Mouse (Mus musculus) macrophage (primary cell): ENCODE results near the gene Aldh1b1. TPM values are rescaled to one million over a fixed set of nuclear protein-coding genes. Genes with fewer than 3 reads are reported as not detected.
A peak's percentile ranks its signal among the peaks of the same experiment; 100 is the strongest.

Experiments
- H3K27ac ChIP-seq: fragments of 350-480 bp; formaldehyde crosslinking; 2 replicates; pipeline ENCODE4 v1.9.0; 2021
- H3K36me3 ChIP-seq: fragments of 350-480 bp; formaldehyde crosslinking; 2 replicates; pipeline ENCODE4 v1.9.0; 2021; ENCODE audit errors: inconsistent target
- H3K4me3 ChIP-seq: fragments of 350-480 bp; formaldehyde crosslinking; 2 replicates; pipeline ENCODE4 v1.9.0; 2021; ENCODE audit errors: inconsistent target
- H3K79me2 ChIP-seq: fragments of 350-480 bp; formaldehyde crosslinking; 2 replicates; pipeline ENCODE4 v1.9.0; 2021; ENCODE audit errors: inconsistent target
- WGBS: methylation state at CpG from one replicate; pipeline ENCODE4 v1.1.7; 2026; ENCODE audit warnings: inconsistent platforms; ENCODE audit not compliant: missing documents; 5-methylcytosine and 5-hydroxymethylcytosine counted together
- polyA plus RNA-seq: library from polyadenylated mRNA; stranded (reverse); fragments of 250-400 nt; gene quantifications from 3 replicates; pipeline ENCODE4 v1.2.4, GENCODE M21; 2018; ENCODE audit warnings: inconsistent platforms

Gene Aldh1b1
- polyA plus RNA-seq, 1 experiment from 2014 or later, result 5.7 TPM

GRCm38 (mm10) chr4:45767891-45768558, 30.8 kb upstream of the Aldh1b1 start:
- Histone ChIP-seq H3K27ac (no peak overlapping the region), H3K36me3 (no peaks in the 10 kb centered on the region), H3K4me3 (no peak overlapping the region), H3K79me2 (no peaks in the 10 kb centered on the region)
- WGBS, result 86% methylated on average over 11 of the region's 11 CpGs

GRCm38 (mm10) chr4:45769141-45769540, 29.7 kb upstream of the Aldh1b1 start:
- H3K36me3 ChIP-seq, result no peaks in the 10 kb centered on the region
- WGBS, result 89% methylated on average over 10 of the region's 10 CpGs
- H3K79me2 ChIP-seq, result no peaks in the 10 kb centered on the region
- no peak overlapping the region for H3K4me3 ChIP-seq
- H3K27ac ChIP-seq, result no peak overlapping the region

- H3K36me3 ChIP-seq, result no peaks in the 10 kb centered on the region
- H3K27ac ChIP-seq, result no peak overlapping the region
- no peaks in the 10 kb centered on the region for H3K79me2 ChIP-seq
- H3K4me3 ChIP-seq, result no peak overlapping the region
- WGBS, result 80% methylated on average over 8 of the region's 10 CpGs
These were observed 28.8 kb upstream of the Aldh1b1 start for GRCm38 (mm10) chr4:45769791-45770637.

- H3K36me3 ChIP-seq, result no peaks in the 10 kb centered on the region
- WGBS, result 96% methylated on average over 4 of the region's 4 CpGs
- H3K27ac ChIP-seq, result no peak overlapping the region
- H3K79me2 ChIP-seq, result no peaks in the 10 kb centered on the region
- H3K4me3 ChIP-seq, result no peak overlapping the region
These were observed 28.2 kb upstream of the Aldh1b1 start for GRCm38 (mm10) chr4:45770638-45771033.

- H3K27ac ChIP-seq, result no peak overlapping the region
- H3K36me3 ChIP-seq, result no peaks in the 10 kb centered on the region
- 81% methylated on average over 8 of the region's 8 CpGs for WGBS
- no peaks in the 10 kb centered on the region for H3K79me2 ChIP-seq
- H3K4me3 ChIP-seq, result no peak overlapping the region
These were observed 27.6 kb upstream of the Aldh1b1 start for GRCm38 (mm10) chr4:45771173-45771572.

- WGBS, result 1% methylated on average over 5 of the region's 5 CpGs
- H3K27ac ChIP-seq, result no peak overlapping the region
- no peaks in the 10 kb centered on the region for H3K36me3 ChIP-seq
- H3K79me2 ChIP-seq, result no peaks in the 10 kb centered on the region
- no peak overlapping the region for H3K4me3 ChIP-seq
These were observed 27.2 kb upstream of the Aldh1b1 start for GRCm38 (mm10) chr4:45771619-45772018.

GRCm38 (mm10) chr4:45783671-45784070, 15.2 kb upstream of the Aldh1b1 start:
- 67% methylated on average over 1 of the region's 1 CpGs for WGBS
- H3K27ac ChIP-seq, result no peak overlapping the region
- H3K79me2 ChIP-seq, result no peaks in the 10 kb centered on the region
- no peaks in the 10 kb centered on the region for H3K36me3 ChIP-seq
- H3K4me3 ChIP-seq, result no peak overlapping the region

- no peaks in the 10 kb centered on the region for H3K36me3 ChIP-seq
- 79% methylated on average over 2 of the region's 2 CpGs for WGBS
- no peaks in the 10 kb centered on the region for H3K79me2 ChIP-seq
- no peak overlapping the region for H3K4me3 ChIP-seq
- no peak overlapping the region for H3K27ac ChIP-seq
These were observed 12.9 kb upstream of the Aldh1b1 start for GRCm38 (mm10) chr4:45785959-45786358.

- WGBS, result 89% methylated on average over 4 of the region's 4 CpGs
- no peaks in the 10 kb centered on the region for H3K36me3 ChIP-seq
- no peaks in the 10 kb centered on the region for H3K79me2 ChIP-seq
- H3K4me3 ChIP-seq, result no peak overlapping the region
- no peak overlapping the region for H3K27ac ChIP-seq
These were observed 12.1 kb upstream of the Aldh1b1 start for GRCm38 (mm10) chr4:45786674-45787073.

GRCm38 (mm10) chr4:45788446-45789081, 10.3 kb upstream of the Aldh1b1 start:
- no peaks in the 10 kb centered on the region for H3K36me3 ChIP-seq
- no peaks in the 10 kb centered on the region for H3K79me2 ChIP-seq
- H3K27ac ChIP-seq, result no peak overlapping the region
- 29% methylated on average over 13 of the region's 13 CpGs for WGBS
- H3K4me3 ChIP-seq, result no peak overlapping the region

GRCm38 (mm10) chr4:45789263-45789958, 9.4 kb upstream of the Aldh1b1 start:
- H3K36me3 ChIP-seq, result no peaks in the 10 kb centered on the region
- H3K4me3 ChIP-seq, result no peak overlapping the region
- H3K27ac ChIP-seq, result no peak overlapping the region
- 71% methylated on average over 13 of the region's 13 CpGs for WGBS
- no peaks in the 10 kb centered on the region for H3K79me2 ChIP-seq

GRCm38 (mm10) chr4:45790018-45790417, 8.8 kb upstream of the Aldh1b1 start:
- 100% methylated on average over 2 of the region's 2 CpGs for WGBS

GRCm38 (mm10) chr4:45795191-45795811, 3.5 kb upstream of the Aldh1b1 start:
- WGBS, result 7% methylated on average over 6 of the region's 12 CpGs

More at GRCm38 (mm10) chr4:45790018-45790417, 8.8 kb upstream of the Aldh1b1 start:
- Histone ChIP-seq H3K27ac (no peak overlapping the region), H3K4me3 (no peak overlapping the region), H3K36me3 (no peaks in the 10 kb centered on the region), H3K79me2 (no peaks in the 10 kb centered on the region)

GRCm38 (mm10) chr4:45796760-45797159, 2.1 kb upstream of the Aldh1b1 start:
- Histone ChIP-seq H3K79me2 (no peaks in the 10 kb centered on the region), H3K27ac (no peak overlapping the region), H3K4me3 (no peak overlapping the region), H3K36me3 (no peaks in the 10 kb centered on the region)
- WGBS, result 96% methylated on average over 5 of the region's 5 CpGs

More at GRCm38 (mm10) chr4:45795191-45795811, 3.5 kb upstream of the Aldh1b1 start:
- Histone ChIP-seq H3K27ac (no peak overlapping the region; the same call in 1 of the 2 replicates), H3K4me3 (peak overlapping the region; percentile 7; the same call in 1 of the 2 replicates), H3K36me3 (no peaks in the 10 kb centered on the region), H3K79me2 (no peaks in the 10 kb centered on the region)
